Mouse (Mus musculus): Measurements from ENCODE around the gene Igf2bp3. TPM values are rescaled to one million over a fixed set of nuclear protein-coding genes. Genes with fewer than 3 reads are reported as not detected.

Igf2bp3 gene
- polyA plus RNA-seq, 1 experiment from 2014 or later: 30.4 TPM

DNA sequence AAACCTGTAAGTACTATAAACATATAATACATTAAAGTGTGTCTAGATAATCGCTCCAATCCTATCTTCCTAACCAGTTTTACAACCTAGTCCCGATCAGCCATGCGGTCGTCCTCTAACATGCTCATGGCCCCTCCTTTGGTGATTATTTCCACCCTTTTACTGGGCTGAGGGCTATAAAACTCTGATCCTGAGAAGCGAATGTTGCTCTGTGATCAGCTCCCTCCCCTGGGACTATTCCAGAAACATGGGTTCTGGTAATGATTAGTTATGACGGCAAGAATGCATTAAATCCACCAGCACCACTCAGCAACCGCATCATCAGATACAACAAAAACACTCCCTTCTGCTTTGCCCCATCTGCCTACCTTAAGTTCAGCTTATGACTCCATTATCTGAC, 100.9 kb downstream of the Igf2bp3 start:
- Histone ChIP-seq H3K27ac (no peak overlapping the region), H3K9ac (no peak overlapping the region), H3K4me2 (replicated peaks) (no peak overlapping the region), H3K9me3 (ENCODE audit: control insufficient read depth, low read length) (no peaks in the 10 kb centered on the region), H3K4me3 (replicated peaks; ENCODE audit: low read length) (no peak overlapping the region), H3K27me3 (ENCODE audit: control insufficient read depth, insufficient read depth, low read length) (no peaks in the 10 kb centered on the region), H3K36me3 (replicated peaks; ENCODE audit: control insufficient read depth, insufficient read depth) (peaks cover 17% of the 10 kb centered on the region; the same call in 1 of the 2 replicates), H3K4me1 (replicated peaks; ENCODE audit: control insufficient read depth, insufficient read depth, low read length) (no peaks in the 10 kb centered on the region)
- ATAC-seq (ENCODE audit: low FRiP score) (no peak), DNase-seq (ENCODE audit: low spot score) (no peak)
- 81% methylated on average over 7 of the region's 7 CpGs for WGBS

DNA sequence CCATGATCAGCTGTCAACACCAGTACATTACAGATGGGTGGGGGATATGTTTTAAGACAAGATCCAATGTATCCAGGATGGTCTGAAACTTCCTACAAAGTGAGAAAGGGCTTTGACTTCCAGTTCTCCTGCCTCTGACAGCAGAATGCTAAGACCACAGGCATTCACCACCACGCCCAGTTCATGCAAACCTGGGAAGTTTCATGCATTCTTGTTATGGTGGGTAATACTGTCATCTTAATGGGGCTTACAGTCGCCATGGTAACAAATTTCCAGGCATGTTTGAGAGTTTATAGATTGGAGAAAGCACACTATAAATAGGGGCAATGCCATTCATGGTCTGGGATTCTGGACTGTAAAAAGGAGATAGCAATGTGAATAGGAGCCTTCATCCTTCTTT, 105.6 kb downstream of the Igf2bp3 start:
- no peaks in the 10 kb centered on the region for H3K27me3 ChIP-seq (ENCODE audit: control insufficient read depth, insufficient read depth, low read length)
- H3K4me1 ChIP-seq (replicated peaks; ENCODE audit: control insufficient read depth, insufficient read depth, low read length): no peaks in the 10 kb centered on the region
- H3K36me3 ChIP-seq (replicated peaks; ENCODE audit: control insufficient read depth, insufficient read depth): peaks cover 30% of the 10 kb centered on the region
- no peak overlapping the region for H3K4me2 ChIP-seq (replicated peaks)
- ATAC-seq (ENCODE audit: low FRiP score) (no peak), DNase-seq (ENCODE audit: low spot score) (no peak)
- H3K9ac ChIP-seq: no peak overlapping the region
- H3K27ac ChIP-seq: no peak overlapping the region
- H3K4me3 ChIP-seq (replicated peaks; ENCODE audit: low read length): no peak overlapping the region
- no peaks in the 10 kb centered on the region for H3K9me3 ChIP-seq (ENCODE audit: control insufficient read depth, low read length)
- WGBS: 94% methylated on average over 2 of the region's 2 CpGs

DNA sequence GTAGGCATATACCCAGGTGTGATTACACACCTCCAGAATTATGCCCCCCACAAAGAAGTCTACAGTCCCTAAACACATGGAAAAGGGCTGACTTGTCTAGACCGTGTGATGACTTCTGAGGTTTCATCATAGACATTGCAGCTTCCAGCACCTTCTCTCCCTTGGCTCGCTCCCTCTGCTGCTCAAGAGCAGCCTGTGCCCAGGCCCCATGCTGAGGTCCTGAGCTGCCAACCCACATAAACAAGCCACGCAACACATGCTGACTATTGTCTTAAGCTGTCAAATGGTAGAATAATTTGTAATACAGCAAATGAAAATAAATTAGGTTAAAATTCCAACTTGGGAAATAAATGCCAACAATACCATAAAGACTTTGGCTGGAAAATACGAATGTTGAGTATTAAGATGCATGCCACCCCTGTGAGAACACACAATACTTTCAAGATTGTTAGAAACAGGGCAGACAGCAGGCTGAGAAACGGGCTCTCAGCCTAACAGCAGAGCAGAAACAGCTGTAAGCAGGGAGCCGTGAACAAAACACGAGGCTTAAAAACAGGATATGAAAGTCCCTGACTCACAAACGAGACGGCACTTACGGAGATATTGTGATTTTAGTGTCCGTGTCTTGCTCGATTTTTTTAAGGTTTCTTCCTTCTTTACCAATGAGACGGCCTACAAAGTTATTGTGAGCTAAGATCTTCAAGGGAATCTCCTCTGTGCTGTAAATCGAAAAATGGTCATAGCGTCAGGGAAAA, 107.8 kb downstream of the Igf2bp3 start:
- Histone ChIP-seq H3K4me3 (replicated peaks; ENCODE audit: low read length) (no peak overlapping the region), H3K27ac (no peak overlapping the region), H3K4me2 (replicated peaks) (no peak overlapping the region), H3K27me3 (ENCODE audit: control insufficient read depth, insufficient read depth, low read length) (no peaks in the 10 kb centered on the region), H3K36me3 (replicated peaks; ENCODE audit: control insufficient read depth, insufficient read depth) (peaks cover 52% of the 10 kb centered on the region), H3K4me1 (replicated peaks; ENCODE audit: control insufficient read depth, insufficient read depth, low read length) (no peaks in the 10 kb centered on the region), H3K9ac (no peak overlapping the region), H3K9me3 (ENCODE audit: control insufficient read depth, low read length) (no peaks in the 10 kb centered on the region)
- ATAC-seq (ENCODE audit: low FRiP score) (no peak), DNase-seq (ENCODE audit: low spot score) (no peak)
- WGBS: 86% methylated on average over 15 of the region's 15 CpGs

DNA sequence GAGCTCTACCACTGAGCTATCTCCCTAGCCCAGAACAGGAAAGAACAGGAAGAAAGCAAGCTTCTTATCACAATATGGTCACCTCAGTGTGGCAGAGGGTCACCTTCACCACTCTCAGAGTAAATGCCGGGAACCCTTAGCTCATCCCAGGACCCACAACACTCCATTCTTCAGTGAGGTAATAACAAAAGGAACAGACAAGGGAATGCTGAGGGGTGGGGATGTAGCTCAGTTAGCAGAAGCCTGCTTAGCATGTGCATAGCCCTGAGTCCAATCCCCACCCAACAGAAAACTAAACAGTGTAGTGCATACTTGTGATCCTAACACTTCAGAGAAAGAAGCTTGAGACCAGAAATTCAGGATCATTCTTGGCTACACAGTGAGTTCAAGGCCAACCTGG, 115.7 kb downstream of the Igf2bp3 start:
- Histone ChIP-seq H3K4me2 (replicated peaks) (no peak overlapping the region), H3K9me3 (ENCODE audit: control insufficient read depth, low read length) (no peaks in the 10 kb centered on the region), H3K4me1 (replicated peaks; ENCODE audit: control insufficient read depth, insufficient read depth, low read length) (peaks cover 13% of the 10 kb centered on the region; the same call in 1 of the 2 replicates), H3K27me3 (ENCODE audit: control insufficient read depth, insufficient read depth, low read length) (no peaks in the 10 kb centered on the region), H3K36me3 (replicated peaks; ENCODE audit: control insufficient read depth, insufficient read depth) (peaks cover 63% of the 10 kb centered on the region), H3K27ac (no peak overlapping the region), H3K9ac (no peak overlapping the region), H3K4me3 (replicated peaks; ENCODE audit: low read length) (no peak overlapping the region)
- DNase-seq (ENCODE audit: low spot score): no peak
- no peak for ATAC-seq (ENCODE audit: low FRiP score)
- 83% methylated on average over 1 of the region's 1 CpGs for WGBS

DNA sequence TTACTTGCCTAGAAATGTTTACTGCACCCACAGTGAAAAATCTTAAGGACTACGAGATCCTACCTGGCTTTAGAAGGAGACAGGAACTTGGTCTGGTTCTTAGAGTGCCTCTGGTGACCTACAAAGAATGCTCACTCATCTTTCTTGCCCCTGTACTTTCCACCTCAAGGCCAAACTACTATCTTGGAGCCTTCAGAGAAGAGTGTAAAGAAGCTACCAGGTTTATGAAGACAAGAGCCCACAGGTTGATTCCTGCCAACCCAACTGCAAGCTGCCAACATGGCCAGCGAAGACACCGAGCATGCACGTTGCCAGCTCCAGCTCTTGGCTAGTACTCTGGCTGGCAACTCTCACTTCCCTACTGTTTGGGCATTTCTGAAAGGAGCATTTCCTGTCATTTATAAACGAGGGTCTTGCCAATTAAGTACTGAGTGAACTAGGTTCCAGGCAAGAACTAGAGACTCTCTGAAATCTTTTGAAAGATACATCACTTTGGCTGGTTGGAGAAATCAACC, 117.1 kb downstream of the Igf2bp3 start:
- H3K4me3 ChIP-seq (replicated peaks; ENCODE audit: low read length): no peak overlapping the region
- H3K27me3 ChIP-seq (ENCODE audit: control insufficient read depth, insufficient read depth, low read length): no peaks in the 10 kb centered on the region
- no peak overlapping the region for H3K9ac ChIP-seq
- WGBS: 81% methylated on average over 5 of the region's 5 CpGs
- no peaks in the 10 kb centered on the region for H3K9me3 ChIP-seq (ENCODE audit: control insufficient read depth, low read length)
- H3K4me1 ChIP-seq (replicated peaks; ENCODE audit: control insufficient read depth, insufficient read depth, low read length): peaks cover 13% of the 10 kb centered on the region; the same call in 1 of the 2 replicates
- peak overlapping the region; percentile 30; the same call in 1 of the 2 replicates for H3K4me2 ChIP-seq (replicated peaks)
- H3K27ac ChIP-seq: peak overlapping the region; percentile 20; the same call in 1 of the 2 replicates
- DNase-seq (ENCODE audit: low spot score) (no peak), ATAC-seq (ENCODE audit: low FRiP score) (no peak)
- peaks cover 63% of the 10 kb centered on the region for H3K36me3 ChIP-seq (replicated peaks; ENCODE audit: control insufficient read depth, insufficient read depth)

DNA sequence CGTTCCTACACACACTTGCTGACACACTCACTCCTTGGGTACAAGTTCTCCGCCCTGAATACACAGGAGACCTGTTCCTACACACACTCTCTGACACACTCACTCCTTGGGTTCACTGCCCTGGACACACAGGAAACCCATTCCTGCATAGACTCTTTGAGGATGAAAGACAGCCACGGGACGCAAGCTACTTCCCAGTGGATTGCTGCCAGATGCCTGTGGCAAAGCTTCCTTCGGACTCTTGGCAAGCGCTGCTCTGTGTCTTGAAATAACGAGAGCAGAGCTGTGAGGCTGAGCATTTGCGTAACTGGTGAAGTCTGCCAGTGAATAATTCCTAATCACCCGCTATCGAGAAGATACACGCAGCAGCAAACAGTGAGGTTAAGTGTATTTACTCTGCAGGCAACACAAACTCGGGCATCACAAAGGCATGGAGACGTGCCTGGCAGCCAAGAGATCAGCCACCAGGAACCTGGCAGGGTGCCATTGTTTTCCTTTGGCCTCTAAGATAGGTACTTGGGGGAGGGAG, 117.8 kb downstream of the Igf2bp3 start:
- no peaks in the 10 kb centered on the region for H3K27me3 ChIP-seq (ENCODE audit: control insufficient read depth, insufficient read depth, low read length)
- H3K9me3 ChIP-seq (ENCODE audit: control insufficient read depth, low read length): no peaks in the 10 kb centered on the region
- H3K4me1 ChIP-seq (replicated peaks; ENCODE audit: control insufficient read depth, insufficient read depth, low read length): peaks cover 13% of the 10 kb centered on the region; the same call in 1 of the 2 replicates
- peak overlapping the region; percentile 30; the same call in 1 of the 2 replicates for H3K4me2 ChIP-seq (replicated peaks)
- H3K27ac ChIP-seq: peak overlapping the region; percentile 20; the same call in 1 of the 2 replicates
- DNase-seq (ENCODE audit: low spot score) (peak; percentile 59), ATAC-seq (ENCODE audit: low FRiP score) (peak; percentile 46; the same call in 1 of the 2 replicates)
- no peak overlapping the region for H3K4me3 ChIP-seq (replicated peaks; ENCODE audit: low read length)
- H3K36me3 ChIP-seq (replicated peaks; ENCODE audit: control insufficient read depth, insufficient read depth): peaks cover 63% of the 10 kb centered on the region
- WGBS: 40% methylated on average over 13 of the region's 13 CpGs
- no peak overlapping the region for H3K9ac ChIP-seq

DNA sequence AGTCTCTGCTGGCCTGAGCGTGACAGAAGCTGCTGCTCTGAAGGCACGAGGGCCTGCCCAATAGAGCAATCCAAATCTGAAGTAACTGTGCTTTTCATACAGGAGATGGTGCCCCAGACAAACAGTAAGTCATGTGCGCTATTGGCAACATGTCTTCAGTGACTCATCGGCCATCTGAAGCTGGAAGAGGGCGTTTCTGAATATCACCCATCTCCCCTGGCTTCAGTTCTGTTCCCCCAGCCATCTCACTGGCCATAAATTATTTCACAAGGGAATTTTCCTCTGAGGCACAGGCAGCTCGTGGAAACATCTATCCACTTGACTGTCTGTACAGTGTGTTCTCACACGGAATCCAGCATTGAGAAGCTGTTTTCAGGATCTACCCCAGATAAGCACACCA, 118.3 kb downstream of the Igf2bp3 start:
- Histone ChIP-seq H3K9ac (no peak overlapping the region), H3K27ac (peak overlapping the region; percentile 20; the same call in 1 of the 2 replicates), H3K4me2 (replicated peaks) (no peak overlapping the region), H3K4me1 (replicated peaks; ENCODE audit: control insufficient read depth, insufficient read depth, low read length) (peaks cover 13% of the 10 kb centered on the region; the same call in 1 of the 2 replicates), H3K4me3 (replicated peaks; ENCODE audit: low read length) (no peak overlapping the region), H3K36me3 (replicated peaks; ENCODE audit: control insufficient read depth, insufficient read depth) (peaks cover 68% of the 10 kb centered on the region), H3K9me3 (ENCODE audit: control insufficient read depth, low read length) (no peaks in the 10 kb centered on the region), H3K27me3 (ENCODE audit: control insufficient read depth, insufficient read depth, low read length) (no peaks in the 10 kb centered on the region)
- 0 out of 2 replicates have a peak, but pooled peaks have one; percentile 2 for ATAC-seq (ENCODE audit: low FRiP score)
- DNase-seq (ENCODE audit: low spot score): no peak
- WGBS: 84% methylated on average over 7 of the region's 7 CpGs

DNA sequence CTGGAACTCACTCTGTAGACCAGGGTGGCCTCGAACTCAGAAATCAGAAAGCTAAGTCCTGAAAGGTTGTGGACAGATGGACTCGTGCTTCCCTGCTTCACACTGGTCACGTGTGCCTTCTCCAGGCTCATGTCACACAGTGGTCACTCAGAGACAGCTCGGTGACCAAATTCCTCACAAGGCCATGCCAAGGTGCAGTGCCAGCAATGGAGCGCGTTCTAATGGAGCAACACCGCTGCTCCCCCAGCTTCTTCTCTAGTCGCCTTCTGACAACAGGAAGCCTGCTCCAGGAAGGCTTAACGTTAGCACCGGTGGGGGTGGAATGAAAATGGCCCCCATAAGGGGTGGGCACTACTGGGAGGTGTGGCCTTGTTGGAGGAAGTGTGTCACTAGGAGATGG, 119.8 kb downstream of the Igf2bp3 start:
- WGBS: 91% methylated on average over 10 of the region's 10 CpGs
- ATAC-seq (ENCODE audit: low FRiP score): no peak
- no peak overlapping the region for H3K4me2 ChIP-seq (replicated peaks)

DNA sequence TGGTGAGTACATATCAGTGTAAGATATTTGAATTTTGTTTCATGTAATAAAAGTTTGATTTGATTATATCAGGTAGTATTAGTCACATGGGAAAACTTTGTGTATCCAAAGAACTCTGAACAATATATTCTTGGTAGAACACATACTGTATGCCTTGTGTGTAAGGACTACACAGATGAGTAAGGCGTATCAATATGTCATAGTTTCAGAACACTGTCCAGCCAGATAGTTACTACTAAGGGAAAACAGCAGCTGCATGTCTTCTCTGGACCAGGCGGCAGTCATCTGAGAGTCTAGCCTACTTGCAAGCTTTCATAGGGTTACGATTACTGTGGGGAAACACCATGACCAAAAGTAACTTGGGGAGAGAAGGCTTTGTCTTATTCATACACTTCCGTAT, 131.7 kb downstream of the Igf2bp3 start:
- no peak overlapping the region for H3K9ac ChIP-seq
- no peaks in the 10 kb centered on the region for H3K27me3 ChIP-seq (ENCODE audit: control insufficient read depth, insufficient read depth, low read length)
- no peak overlapping the region for H3K27ac ChIP-seq
- no peak overlapping the region for H3K4me2 ChIP-seq (replicated peaks)
- H3K9me3 ChIP-seq (ENCODE audit: control insufficient read depth, low read length): no peaks in the 10 kb centered on the region
- H3K4me3 ChIP-seq (replicated peaks; ENCODE audit: low read length): no peak overlapping the region
- no peak for DNase-seq (ENCODE audit: low spot score)
- H3K36me3 ChIP-seq (replicated peaks; ENCODE audit: control insufficient read depth, insufficient read depth): peaks cover 48% of the 10 kb centered on the region
- no peaks in the 10 kb centered on the region for H3K4me1 ChIP-seq (replicated peaks; ENCODE audit: control insufficient read depth, insufficient read depth, low read length)
- ATAC-seq (ENCODE audit: low FRiP score): no peak
- 92% methylated on average over 4 of the region's 4 CpGs for WGBS

More for the DNA sequence above, 119.8 kb downstream of the Igf2bp3 start:
- peaks cover 13% of the 10 kb centered on the region; the same call in 1 of the 2 replicates for H3K4me1 ChIP-seq (replicated peaks; ENCODE audit: control insufficient read depth, insufficient read depth, low read length)
- H3K27me3 ChIP-seq (ENCODE audit: control insufficient read depth, insufficient read depth, low read length): no peaks in the 10 kb centered on the region
- H3K36me3 ChIP-seq (replicated peaks; ENCODE audit: control insufficient read depth, insufficient read depth): peaks cover 77% of the 10 kb centered on the region
- H3K4me3 ChIP-seq (replicated peaks; ENCODE audit: low read length): no peak overlapping the region
- DNase-seq (ENCODE audit: low spot score): no peak
- H3K9ac ChIP-seq: no peak overlapping the region
- H3K9me3 ChIP-seq (ENCODE audit: control insufficient read depth, low read length): no peaks in the 10 kb centered on the region
- no peak overlapping the region for H3K27ac ChIP-seq

All from hindbrain, embryonic 14.5 days (tissue).